Mouse (Mus musculus) liver, embryonic 14.5 days (tissue): ENCODE results near the gene Scaf8.
"Not testable (repeated sequence)": the region's sequence is repeated elsewhere in the genome, so short reads cannot be mapped to it uniquely, and the experiment has no call there.

Experiments used
- CTCF ChIP-seq: IDR thresholded peaks from 2 replicates; pipeline ENCODE4 v1.5.1; 2016; ENCODE audit warnings: antibody characterized with exemption, low read depth, control low read depth
- EP300 ChIP-seq: IDR thresholded peaks from 2 replicates; pipeline ENCODE4 v1.6.1; 2016; ENCODE audit warnings: antibody characterized with exemption, low read depth

DNA sequence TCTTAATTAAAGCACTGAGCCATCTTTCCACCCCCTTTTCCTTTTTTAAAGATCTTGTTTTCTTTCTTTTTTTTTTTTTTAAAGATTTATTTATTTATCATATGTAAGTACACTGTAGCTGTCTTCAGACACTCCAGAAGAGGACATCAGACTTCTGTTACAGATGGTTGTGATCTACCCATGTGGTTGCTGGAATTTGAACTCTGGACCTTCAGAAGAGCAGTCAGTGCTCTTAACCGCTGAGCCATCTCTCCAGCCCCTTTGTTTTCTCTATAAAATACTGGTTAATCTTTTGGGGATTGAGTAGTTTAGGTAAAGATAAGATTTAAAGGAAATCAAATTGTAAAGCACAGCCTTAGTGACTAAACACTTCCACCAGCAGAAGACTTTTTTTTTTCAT, 35.9 kb downstream of the Scaf8 start:
- TF ChIP-seq CTCF, EP300: not testable (repeated sequence)
